Mouse (Mus musculus): Measurements from ENCODE around the gene F2rl1. TPM values are rescaled to one million over a fixed set of nuclear protein-coding genes. Genes with fewer than 3 reads are reported as not detected.

The F2rl1 gene
- polyA plus RNA-seq, 2 experiments: 4.0 to 6.8 TPM

DNA sequence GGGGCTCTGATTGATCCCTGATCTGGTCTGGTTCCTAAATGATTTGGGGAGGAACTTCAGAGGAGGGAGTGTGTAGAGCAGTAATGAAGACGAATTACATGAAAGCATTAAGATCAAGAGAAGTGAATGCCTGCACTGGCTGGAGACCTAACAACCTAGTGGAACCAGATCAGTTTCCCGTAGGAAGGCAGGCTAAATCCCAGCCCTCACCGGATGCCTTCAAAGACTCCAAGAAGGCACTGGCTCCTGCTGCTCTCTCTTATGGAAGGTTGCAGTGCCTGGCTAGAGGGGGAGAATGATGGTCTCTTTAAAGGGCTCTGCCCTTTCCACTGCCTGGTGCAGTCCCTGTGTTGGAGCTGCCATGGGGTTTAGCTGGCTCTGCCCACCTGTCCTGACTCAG is 24.4 kb upstream of the F2rl1 start:
- peak overlapping the region; percentile 48 for H3K27ac ChIP-seq (replicated peaks; ENCODE audit: low read depth, low read length)
- no peaks in the 10 kb centered on the region for H3K9me3 ChIP-seq (ENCODE audit: control insufficient read depth, low read length)
- H3K4me3 ChIP-seq (replicated peaks; ENCODE audit: low read length): no peak overlapping the region
- H3K4me2 ChIP-seq (replicated peaks; ENCODE audit: low read depth, low read length, severe bottlenecking): peak overlapping the region; percentile 45; the same call in 1 of the 2 replicates
- 4% methylated on average over 3 of the region's 3 CpGs for WGBS
- no peaks in the 10 kb centered on the region for H3K36me3 ChIP-seq (ENCODE audit: control insufficient read depth, insufficient read depth, low read length)
- no peak for TF ChIP-seq POLR2A (IDR thresholded peaks at IDR 0.05; ENCODE audit: borderline replicate concordance, extremely low read depth, insufficient read depth, insufficient read length)
- no peak for ATAC-seq (ENCODE audit: low FRiP score, low read depth)
- H3K9ac ChIP-seq (ENCODE audit: low read depth, low read length, severe bottlenecking): no peak overlapping the region
- H3K27me3 ChIP-seq (ENCODE audit: control insufficient read depth, insufficient read depth, low read length): no peaks in the 10 kb centered on the region
- no peak for DNase-seq (ENCODE audit: low spot score)
- H3K4me1 ChIP-seq (ENCODE audit: control insufficient read depth, insufficient read depth, low read length): peaks cover 24% of the 10 kb centered on the region

DNA sequence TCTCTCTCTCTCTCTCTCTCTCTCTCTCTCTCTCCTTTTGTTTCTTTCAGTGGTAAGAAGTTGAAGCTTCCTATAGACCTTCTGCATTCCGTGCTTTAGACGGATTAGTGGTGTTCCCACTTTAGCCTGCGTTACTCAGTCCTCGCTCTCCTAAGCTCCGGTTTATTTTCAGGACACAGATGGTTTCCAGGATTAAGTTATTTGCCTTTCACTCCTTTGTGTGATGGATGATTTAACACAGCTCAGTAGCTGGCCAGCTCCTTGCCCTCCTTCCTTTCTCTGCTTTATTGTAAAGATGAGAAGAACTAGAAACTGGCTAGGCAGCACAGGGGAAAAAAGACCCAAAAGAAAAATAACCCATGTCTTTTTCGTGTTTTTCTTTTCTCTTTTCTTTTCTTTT is 23.8 kb upstream of the F2rl1 start:
- 0 out of 2 replicates have a peak overlapping the region, but pooled peaks have one; percentile 31 for H3K9ac ChIP-seq (ENCODE audit: low read depth, low read length, severe bottlenecking)
- H3K27me3 ChIP-seq (ENCODE audit: control insufficient read depth, insufficient read depth, low read length): no peaks in the 10 kb centered on the region
- no peaks in the 10 kb centered on the region for H3K9me3 ChIP-seq (ENCODE audit: control insufficient read depth, low read length)
- 10% methylated on average over 6 of the region's 6 CpGs for WGBS
- H3K4me3 ChIP-seq (replicated peaks; ENCODE audit: low read length): no peak overlapping the region
- DNase-seq (ENCODE audit: low spot score): peak; percentile 63
- ATAC-seq (ENCODE audit: low FRiP score, low read depth): peak; percentile 17; the same call in 1 of the 2 replicates
- H3K27ac ChIP-seq (replicated peaks; ENCODE audit: low read depth, low read length): peak overlapping the region; percentile 68; the same call in 1 of the 2 replicates
- no peaks in the 10 kb centered on the region for H3K36me3 ChIP-seq (ENCODE audit: control insufficient read depth, insufficient read depth, low read length)
- peaks cover 24% of the 10 kb centered on the region for H3K4me1 ChIP-seq (ENCODE audit: control insufficient read depth, insufficient read depth, low read length)
- TF ChIP-seq POLR2A (IDR thresholded peaks at IDR 0.05; ENCODE audit: borderline replicate concordance, extremely low read depth, insufficient read depth, insufficient read length): no peak
- peak overlapping the region; percentile 45; the same call in 1 of the 2 replicates for H3K4me2 ChIP-seq (replicated peaks; ENCODE audit: low read depth, low read length, severe bottlenecking)

DNA sequence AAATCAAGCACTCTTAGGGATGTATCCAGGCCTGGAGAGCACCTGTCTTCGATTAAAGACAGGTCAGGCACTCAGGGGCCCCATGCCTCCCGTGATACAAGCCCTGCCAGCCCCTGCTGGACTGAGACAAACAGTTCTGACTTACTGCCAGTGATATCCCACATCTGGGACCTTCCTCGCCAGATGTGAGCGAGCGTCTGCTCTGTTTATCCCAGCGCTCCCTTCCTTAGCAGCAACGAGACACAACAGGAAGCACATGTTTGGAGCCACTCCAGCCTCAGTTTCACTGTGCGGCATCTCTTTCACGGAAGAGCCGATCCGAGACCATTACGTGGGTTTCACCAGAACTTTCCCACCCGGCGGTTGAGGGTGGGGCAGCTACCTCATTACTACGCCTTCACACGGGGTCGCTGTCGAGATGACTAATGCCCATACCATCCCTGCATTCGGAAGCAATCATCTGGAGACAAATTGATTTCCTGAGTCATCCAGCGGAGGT is 23.3 kb upstream of the F2rl1 start:
- TF ChIP-seq POLR2A (IDR thresholded peaks at IDR 0.05; ENCODE audit: borderline replicate concordance, extremely low read depth, insufficient read depth, insufficient read length): no peak
- Histone ChIP-seq H3K27me3 (ENCODE audit: control insufficient read depth, insufficient read depth, low read length) (no peaks in the 10 kb centered on the region), H3K36me3 (ENCODE audit: control insufficient read depth, insufficient read depth, low read length) (no peaks in the 10 kb centered on the region), H3K9me3 (ENCODE audit: control insufficient read depth, low read length) (no peaks in the 10 kb centered on the region), H3K4me2 (replicated peaks; ENCODE audit: low read depth, low read length, severe bottlenecking) (peak overlapping the region; percentile 45), H3K9ac (ENCODE audit: low read depth, low read length, severe bottlenecking) (peak overlapping the region; percentile 31; the same call in 1 of the 2 replicates), H3K4me1 (ENCODE audit: control insufficient read depth, insufficient read depth, low read length) (peaks cover 24% of the 10 kb centered on the region), H3K4me3 (replicated peaks; ENCODE audit: low read length) (peak overlapping the region; percentile 21), H3K27ac (replicated peaks; ENCODE audit: low read depth, low read length) (peak overlapping the region; percentile 68; the same call in 1 of the 2 replicates)
- WGBS: 8% methylated on average over 20 of the region's 20 CpGs
- DNase-seq (ENCODE audit: low spot score): peak; percentile 87
- ATAC-seq (ENCODE audit: low FRiP score, low read depth): peak; percentile 73

DNA sequence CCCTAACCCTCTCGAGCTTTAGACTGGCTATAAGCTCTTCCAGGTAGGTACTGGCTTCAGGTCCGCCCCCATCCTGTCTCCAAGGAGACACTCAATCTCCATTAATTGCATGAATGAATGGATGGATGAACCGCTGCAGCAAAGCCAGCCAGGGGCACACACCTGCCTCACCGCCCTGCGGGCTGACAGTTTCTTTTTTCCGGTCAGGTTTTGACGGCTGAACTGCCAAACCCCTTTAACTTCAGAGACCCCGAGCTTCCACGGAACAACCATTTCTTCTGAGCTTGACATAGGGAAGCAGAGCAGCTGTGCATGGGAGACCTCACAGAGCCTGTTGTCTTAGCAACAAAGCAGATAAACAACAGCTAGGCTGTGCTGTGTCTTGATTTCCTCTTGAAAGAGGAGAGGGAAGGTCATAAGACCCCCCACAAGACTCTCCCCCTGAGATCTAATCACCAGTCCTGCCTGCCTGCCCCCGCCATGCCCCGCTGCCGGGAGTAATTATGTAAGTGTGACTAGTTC is 22.1 kb upstream of the F2rl1 start:
- DNase-seq (ENCODE audit: low spot score) (peak; percentile 19), ATAC-seq (ENCODE audit: low FRiP score, low read depth) (peak; percentile 43; the same call in 1 of the 2 replicates)
- H3K4me1 ChIP-seq (ENCODE audit: control insufficient read depth, insufficient read depth, low read length): peaks cover 24% of the 10 kb centered on the region
- H3K36me3 ChIP-seq (ENCODE audit: control insufficient read depth, insufficient read depth, low read length): no peaks in the 10 kb centered on the region
- no peak for TF ChIP-seq POLR2A (IDR thresholded peaks at IDR 0.05; ENCODE audit: borderline replicate concordance, extremely low read depth, insufficient read depth, insufficient read length)
- no peak overlapping the region for H3K4me3 ChIP-seq (replicated peaks; ENCODE audit: low read length)
- H3K27me3 ChIP-seq (ENCODE audit: control insufficient read depth, insufficient read depth, low read length): no peaks in the 10 kb centered on the region
- 24% methylated on average over 12 of the region's 12 CpGs for WGBS
- H3K9me3 ChIP-seq (ENCODE audit: control insufficient read depth, low read length): no peaks in the 10 kb centered on the region
- H3K27ac ChIP-seq (replicated peaks; ENCODE audit: low read depth, low read length): 0 out of 2 replicates have a peak overlapping the region, but pooled peaks have one; percentile 20
- H3K4me2 ChIP-seq (replicated peaks; ENCODE audit: low read depth, low read length, severe bottlenecking): no peak overlapping the region
- H3K9ac ChIP-seq (ENCODE audit: low read depth, low read length, severe bottlenecking): no peak overlapping the region

DNA sequence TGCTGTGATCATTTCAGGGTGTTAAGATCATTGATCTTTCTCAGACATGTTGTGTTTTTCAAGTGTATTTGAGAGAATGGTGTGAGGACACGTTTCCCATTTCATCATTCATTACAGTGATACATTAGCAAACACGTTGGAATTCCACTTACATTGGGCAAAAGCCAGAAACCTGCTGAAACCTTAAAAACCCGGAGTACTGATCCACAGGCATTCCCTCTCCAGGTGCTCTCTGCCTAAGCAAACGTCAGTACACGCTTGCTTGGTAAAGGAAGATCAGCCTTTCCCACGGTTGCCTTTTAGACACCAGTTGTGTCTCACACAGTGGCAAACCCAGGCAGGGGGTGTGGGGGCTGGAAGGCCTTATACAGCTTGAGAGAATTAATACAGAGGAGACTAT is 21.2 kb upstream of the F2rl1 start:
- H3K4me3 ChIP-seq (replicated peaks; ENCODE audit: low read length): no peak overlapping the region
- peak overlapping the region; percentile 50 for H3K27ac ChIP-seq (replicated peaks; ENCODE audit: low read depth, low read length)
- WGBS: 53% methylated on average over 6 of the region's 6 CpGs
- H3K27me3 ChIP-seq (ENCODE audit: control insufficient read depth, insufficient read depth, low read length): no peaks in the 10 kb centered on the region
- H3K36me3 ChIP-seq (ENCODE audit: control insufficient read depth, insufficient read depth, low read length): no peaks in the 10 kb centered on the region
- H3K4me1 ChIP-seq (ENCODE audit: control insufficient read depth, insufficient read depth, low read length): peaks cover 24% of the 10 kb centered on the region
- ATAC-seq (ENCODE audit: low FRiP score, low read depth) (no peak), DNase-seq (ENCODE audit: low spot score) (peak; percentile 37)
- H3K4me2 ChIP-seq (replicated peaks; ENCODE audit: low read depth, low read length, severe bottlenecking): no peak overlapping the region
- no peaks in the 10 kb centered on the region for H3K9me3 ChIP-seq (ENCODE audit: control insufficient read depth, low read length)
- H3K9ac ChIP-seq (ENCODE audit: low read depth, low read length, severe bottlenecking): no peak overlapping the region
- no peak for TF ChIP-seq POLR2A (IDR thresholded peaks at IDR 0.05; ENCODE audit: borderline replicate concordance, extremely low read depth, insufficient read depth, insufficient read length)
